Comparison of ENCODE assay signal across 19 mouse cellular contexts in the genomic region with DNA sequence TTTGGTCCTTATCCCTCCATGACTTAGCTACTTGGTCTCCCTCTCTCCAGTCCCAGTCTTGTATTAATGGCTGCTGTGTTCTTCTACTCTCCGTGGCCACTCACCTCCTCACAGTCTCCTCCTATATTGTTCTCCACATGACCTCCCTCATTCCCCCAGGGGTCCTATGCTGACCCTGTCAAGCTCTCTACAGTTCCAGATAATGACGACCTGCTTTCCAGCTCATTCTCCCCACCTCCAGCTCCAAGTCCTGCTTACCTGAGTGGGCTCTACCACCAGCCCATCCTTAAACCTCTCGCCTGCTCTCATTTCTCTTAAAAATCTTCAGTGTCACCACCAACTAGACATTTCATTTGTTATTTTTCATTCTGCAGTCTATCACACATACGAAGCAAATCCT. TPM values are rescaled to one million over a fixed set of nuclear protein-coding genes. Genes with fewer than 3 reads are reported as not detected.
DNase-seq lines count a peak whose midpoint lies in the region; ATAC-seq lines count a peak whose summit lies in the region.
"Had no signal": no experiment of that assay in that cellular context is flagged by ENCODE, and none has a peak within 500 bp of the region (broad histone marks: within the 10 kb centered on the region; RNA-seq: fewer than 3 reads in every experiment).

No protein-coding gene starts in this region.

- intact Hi-C loops in heart, postnatal 36 days (cut with DNase I), result no loop called here

- no peak for ATAC-seq in midbrain, embryonic 11.5 days (ENCODE audit: low FRiP score)
- ATAC-seq: activated CD4-positive, CD25-positive, alpha-beta regulatory T cell, adult 4 months; CD4-positive, CD25-positive, alpha-beta regulatory T cell, adult 4 months; Patski had no signal

- no peak overlapping the region for H3K4me3 ChIP-seq in midbrain, embryonic 11.5 days (ENCODE audit: low read depth, low read length)
- no peak overlapping the region for H3K4me3 ChIP-seq in midbrain, embryonic 10.5 days

- H3K27ac ChIP-seq in midbrain, embryonic 11.5 days (ENCODE audit: low read depth, low read length), result no peak overlapping the region
- no peak overlapping the region for H3K27ac ChIP-seq in midbrain, embryonic 10.5 days (replicated peaks)

- 84% methylated on average over 4 of the region's 4 CpGs for WGBS in midbrain, embryonic 11.5 days
- WGBS in midbrain, embryonic 10.5 days, result 88% methylated on average over 4 of the region's 4 CpGs

- DNase-seq in heart, adult 11 months, result peak; percentile 55
- DNase-seq in heart, postnatal 36 days, result no peak
- peak; percentile 61 for DNase-seq in midbrain, embryonic 11.5 days (ENCODE audit: low spot score, missing footprints)
- no peak for DNase-seq in midbrain, embryonic 10.5 days (ENCODE audit: low spot score)
- DNase-seq: adrenal gland, adult 2 months; adrenal gland, adult 8-10 months; adrenal gland, postnatal 10 days; adrenal gland, postnatal 14 days; adrenal gland, postnatal 25 days; adrenal gland, postnatal 36 days; B cell, adult 2 months; cerebellum, adult 11 months; cerebellum, adult 11-12 months; cerebellum, adult 18-20 months had no signal

- H3K9ac ChIP-seq in midbrain, embryonic 11.5 days (ENCODE audit: low read length), result no peak overlapping the region

- H3K36me3 ChIP-seq in midbrain, embryonic 11.5 days (ENCODE audit: control insufficient read depth, insufficient read depth, low read length), result peaks cover 3% of the 10 kb centered on the region; the same call in 1 of the 2 replicates
- peaks cover 73% of the 10 kb centered on the region for H3K36me3 ChIP-seq in midbrain, embryonic 10.5 days

- H3K4me1 ChIP-seq in midbrain, embryonic 11.5 days (ENCODE audit: control insufficient read depth, insufficient read depth, low read length), result no peaks in the 10 kb centered on the region
- H3K4me1 ChIP-seq in midbrain, embryonic 10.5 days, result 0 out of 2 replicates have a peak, but pooled peaks cover 3% of the 10 kb centered on the region

- no peaks in the 10 kb centered on the region for H3K9me3 ChIP-seq in midbrain, embryonic 11.5 days (ENCODE audit: control insufficient read depth, low read length)
- no peaks in the 10 kb centered on the region for H3K9me3 ChIP-seq in midbrain, embryonic 10.5 days (replicated peaks)
- H3K9me3 ChIP-seq: G1E had no signal

- no peaks in the 10 kb centered on the region for H3K27me3 ChIP-seq in midbrain, embryonic 11.5 days (ENCODE audit: control insufficient read depth, insufficient read depth, low read length)
- H3K27me3 ChIP-seq in midbrain, embryonic 10.5 days (ENCODE audit: low read depth, poor library complexity, severe bottlenecking), result no peaks in the 10 kb centered on the region
- H3K27me3 ChIP-seq: CH12.LX, Patski had no signal

- H3K4me2 ChIP-seq in midbrain, embryonic 11.5 days, result no peak overlapping the region

RNA-seq across cellular contexts. Expression of gene Ccdc66, which starts 7.2 kb away (rescaled TPM):
- total RNA-seq in heart, postnatal 36 days (2021), result 10 to 100 TPM in 1 of 2 experiments, 1 to 10 TPM in 1; 8.9 to 10.0 TPM
- 16.2 and 17.5 TPM in 2 replicates for polyA plus RNA-seq in midbrain, embryonic 11.5 days (2014; fragmentation: Nextera tagmentation; extraction: Ambion mirVana)
- 14.5 and 16.7 TPM in 2 replicates for polyA plus RNA-seq in midbrain, embryonic 10.5 days (2016; fragmentation: Nextera tagmentation; extraction: Ambion mirVana)

Comparison
In these comparisons a context has a peak if more than half of its experiments do, and no peak if none do; other contexts are left out.
1. DNase-seq: peak in heart, adult 11 months (single experiment) and midbrain, embryonic 11.5 days (single experiment); none in heart, postnatal 36 days (0 of 2) and midbrain, embryonic 10.5 days (single experiment).